Mouse (Mus musculus) natural killer cell, adult 2 months (primary cell): ENCODE data around the gene Dynlt1f.
"Not testable (repeated sequence)": the region's sequence is repeated elsewhere in the genome, so short reads cannot be mapped to it uniquely, and the experiment has no call there.

Source experiments
- DNase-seq, 2 experiments: peaks; one replicate each; pipeline ENCODE4 v3.0.0; 2022; ENCODE audit warnings: low spot score in 2 of 2

Gene Dynlt1f

GRCm38 (mm10) chr17:6624926-6625558, 30.7 kb downstream of the Dynlt1f start:
- DNase-seq: not testable (repeated sequence)

- DNase-seq: not testable (repeated sequence)
Observed at GRCm38 (mm10) chr17:6621976-6622375, 33.7 kb downstream of the Dynlt1f start.

DNA sequence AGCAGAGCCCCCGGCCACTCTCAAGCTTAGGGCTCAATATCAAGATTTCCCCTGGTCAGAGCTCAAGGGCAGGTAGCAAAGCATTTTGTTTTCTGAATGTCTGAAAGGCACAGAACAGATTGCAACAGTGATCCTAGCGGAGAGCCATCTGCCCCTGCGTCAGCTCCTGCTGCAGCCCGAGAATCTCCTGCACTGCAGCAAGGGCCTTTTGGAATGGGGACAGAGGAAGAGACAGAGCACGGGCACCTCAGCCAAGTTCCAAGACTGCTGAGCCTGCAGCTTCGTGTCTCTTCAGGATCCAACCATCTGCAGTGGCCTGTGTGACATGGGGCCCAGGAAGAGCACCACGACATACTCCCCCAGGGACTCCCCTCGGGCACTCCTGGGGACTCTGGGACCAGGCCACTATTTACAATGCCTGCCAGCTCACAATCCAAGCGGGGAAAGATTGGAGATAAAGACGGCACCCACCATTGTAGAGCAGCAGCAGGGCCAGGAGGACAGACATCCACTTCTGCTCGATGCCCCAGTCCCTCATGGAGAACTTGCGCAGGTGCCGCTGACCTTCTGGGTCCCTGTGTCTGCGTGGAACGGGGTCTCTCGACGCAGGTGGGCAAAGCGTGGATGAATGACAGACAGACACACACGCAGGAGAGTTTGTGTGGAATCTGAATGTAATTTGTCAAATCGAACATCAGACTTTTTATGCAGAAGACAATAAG, 34.8 kb downstream of the Dynlt1f start:
- not testable (repeated sequence) for DNase-seq

GRCm38 (mm10) chr17:6620035-6620434, 35.7 kb downstream of the Dynlt1f start:
- not testable (repeated sequence) for DNase-seq

DNA sequence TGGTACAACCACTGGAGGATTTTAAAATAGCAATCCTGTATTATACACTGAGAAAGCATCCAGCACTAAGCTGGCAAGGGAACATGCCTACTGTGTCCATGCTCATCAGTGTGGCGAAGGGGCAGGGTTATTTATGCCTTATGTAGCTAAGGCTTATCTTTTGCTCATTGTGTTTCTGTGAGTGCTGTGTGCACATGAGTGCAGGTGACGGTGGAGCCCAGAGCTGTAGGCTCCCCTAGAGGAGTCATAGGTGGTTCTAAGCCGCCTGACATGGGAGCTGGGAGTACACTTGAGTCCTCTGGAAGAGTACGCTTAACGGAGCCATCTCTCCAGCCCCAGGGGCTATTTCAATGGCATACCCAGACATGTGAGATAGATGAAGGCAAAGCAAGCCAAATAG, 36.4 kb downstream of the Dynlt1f start:
- not testable (repeated sequence) for DNase-seq

DNA sequence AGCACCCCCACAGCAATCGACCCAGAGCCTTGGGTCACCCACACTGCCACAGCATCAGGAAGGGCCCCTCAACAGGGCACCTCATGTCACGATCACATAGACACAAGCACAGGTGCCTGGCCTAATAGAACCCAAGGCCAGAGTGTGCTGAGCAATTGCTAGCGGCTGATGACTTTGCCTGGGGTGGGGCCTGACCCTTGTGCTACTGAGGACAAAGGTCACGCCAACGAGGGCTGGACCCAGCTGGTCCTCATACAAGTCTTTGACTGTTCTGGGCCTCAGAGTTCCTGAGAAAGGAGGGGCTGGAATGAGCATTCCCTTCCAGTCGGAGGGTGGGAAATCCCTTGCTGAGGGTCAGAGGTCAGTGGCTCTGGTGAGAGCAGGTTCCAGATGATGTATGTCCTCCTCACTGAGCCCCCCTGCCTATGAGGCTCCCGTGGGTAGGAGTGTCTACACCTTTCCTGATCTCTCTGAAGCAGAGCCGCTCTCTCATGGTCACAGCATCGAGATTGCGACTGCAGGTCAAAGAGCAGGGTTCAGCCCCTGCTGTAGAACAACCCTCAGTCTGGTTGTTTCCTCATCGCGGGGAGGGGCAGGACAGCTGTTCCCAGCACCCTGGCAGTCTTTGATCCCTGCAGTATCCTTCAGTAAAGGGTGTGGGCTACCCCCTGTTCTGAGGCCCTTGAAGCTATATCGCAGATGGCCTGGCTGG, 37.9 kb downstream of the Dynlt1f start:
- DNase-seq: not testable (repeated sequence)

- not testable (repeated sequence) for DNase-seq
Observed at GRCm38 (mm10) chr17:6616731-6617130, 39.0 kb downstream of the Dynlt1f start.

DNA sequence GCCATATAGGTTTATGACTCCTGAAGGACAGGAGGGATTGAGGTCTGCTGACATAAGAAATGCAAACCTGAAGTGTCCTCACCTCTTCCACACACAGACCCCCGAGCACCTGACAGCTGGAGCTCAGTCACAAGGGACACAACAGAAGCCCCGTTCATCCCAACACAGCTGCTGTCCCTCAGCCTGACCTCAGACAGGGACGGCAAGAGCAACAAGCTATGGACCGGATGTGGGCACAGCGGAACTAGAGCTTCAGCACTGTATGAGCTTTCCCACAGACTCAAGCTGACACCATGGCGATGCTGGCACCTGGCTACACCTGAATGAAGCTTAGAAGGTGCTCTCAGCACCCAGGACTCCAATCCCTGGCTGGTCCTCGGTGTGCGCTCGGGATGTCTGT, 41.4 kb downstream of the Dynlt1f start:
- DNase-seq: not testable (repeated sequence)

DNA sequence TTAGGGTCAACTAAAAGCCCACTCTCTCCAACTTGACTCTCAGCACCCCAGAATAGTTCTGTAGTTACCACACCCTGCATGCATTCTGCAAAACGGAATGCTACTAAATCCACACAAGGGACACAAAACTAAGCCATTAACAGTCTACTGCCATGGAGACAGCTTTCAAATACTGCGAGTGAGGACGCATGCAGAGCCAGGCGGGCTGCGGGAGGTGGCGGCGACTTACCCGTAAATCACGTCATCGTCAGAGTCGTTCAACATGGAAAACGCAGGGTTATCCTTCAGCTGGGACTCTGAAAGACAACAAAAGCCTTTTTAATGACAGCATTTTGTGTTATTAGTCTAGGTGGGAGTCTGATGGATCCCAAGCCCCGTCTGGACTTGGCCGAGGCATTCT, 42.2 kb downstream of the Dynlt1f start:
- DNase-seq: not testable (repeated sequence)

DNA sequence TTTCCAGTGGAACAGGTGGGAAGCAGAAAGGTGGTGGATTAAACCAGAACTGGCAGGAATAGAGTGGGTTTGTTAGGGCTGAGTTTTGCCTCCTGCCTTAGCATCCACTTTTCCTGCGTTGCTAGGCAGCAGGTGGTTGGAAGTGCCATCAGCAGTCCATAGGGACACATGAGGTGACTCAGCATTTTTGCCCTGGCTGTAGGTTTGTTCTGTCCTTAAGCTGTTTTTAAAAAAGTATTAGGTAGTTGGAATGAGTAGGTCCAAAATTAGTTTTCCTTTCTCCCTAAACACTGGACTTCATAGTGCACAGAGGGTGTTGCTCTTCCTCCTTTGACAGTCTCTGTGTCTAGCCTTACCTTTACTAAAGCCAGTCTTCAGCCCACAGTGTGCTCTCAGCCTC, 50.4 kb downstream of the Dynlt1f start:
- DNase-seq: not testable (repeated sequence)

DNA sequence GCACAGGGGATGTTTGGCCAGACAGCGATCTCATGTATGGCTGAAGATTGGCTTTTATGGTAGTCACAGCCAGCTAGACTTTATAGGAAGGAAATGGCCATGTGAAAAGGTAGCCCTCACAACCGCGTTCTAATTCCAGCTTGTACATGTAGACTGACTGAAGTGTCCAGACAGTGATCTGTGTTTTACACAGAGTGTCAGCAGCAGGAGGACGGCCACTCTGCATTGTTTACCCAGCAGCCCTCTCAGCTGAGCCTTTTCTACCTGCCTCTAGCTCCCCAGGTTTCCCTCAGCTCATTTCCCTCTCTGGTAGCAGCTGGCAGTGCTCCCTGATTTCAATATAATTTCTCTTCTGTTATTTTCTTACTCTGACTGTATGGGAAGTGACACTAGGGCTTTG, 53.5 kb downstream of the Dynlt1f start:
- not testable (repeated sequence) for DNase-seq

DNA sequence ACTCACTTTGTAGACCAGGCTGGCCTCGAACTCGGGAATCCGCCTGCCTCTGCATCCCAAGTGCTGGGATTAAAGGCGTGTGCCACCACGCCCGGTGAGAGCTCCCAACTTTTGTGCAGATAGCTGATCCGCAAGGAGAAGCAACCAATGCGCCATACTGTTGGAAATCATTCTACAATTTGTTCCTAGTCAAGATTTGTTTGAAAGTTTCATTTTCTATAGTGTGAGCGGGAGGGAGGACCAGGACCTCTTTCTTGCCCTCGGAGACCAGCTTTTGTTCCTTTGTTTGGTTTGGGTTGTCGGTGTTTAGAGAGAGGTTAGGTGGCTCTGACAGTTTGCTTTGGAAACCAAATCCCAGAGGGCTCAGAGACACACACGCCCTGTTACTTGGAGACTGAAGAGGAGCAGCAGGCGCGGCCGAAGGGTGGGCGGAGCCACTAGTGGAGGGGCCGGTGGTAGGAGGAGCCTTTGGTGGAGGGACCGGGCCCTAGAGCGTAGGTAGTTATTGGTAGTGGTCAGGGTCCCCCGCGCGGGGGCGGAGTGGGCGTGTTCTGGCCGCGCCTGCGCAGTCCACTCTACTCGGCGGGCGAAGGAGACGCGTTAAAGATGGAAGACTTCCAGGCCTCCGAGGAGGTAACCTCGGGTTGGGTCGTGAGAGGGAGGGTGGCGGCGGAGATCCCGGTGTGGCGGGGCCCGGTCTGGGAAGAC, 54.3 kb downstream of the Dynlt1f start, which contains the start of gene Dynlt1c:
Gene Dynlt1c (plus strand): TSS at position 468 of the 708 bp plus-strand sequence.
- peak; percentile 74 to 78 for DNase-seq

GRCm38 (mm10) chr17:6600216-6600911, 55.3 kb downstream of the Dynlt1f start:
- DNase-seq: not testable (repeated sequence)

GRCm38 (mm10) chr17:6598356-6598755, 57.3 kb downstream of the Dynlt1f start:
- DNase-seq: peak; percentile 70 to 81
